Mouse (Mus musculus): Measurements from ENCODE around the gene Flii. TPM values are rescaled to one million over a fixed set of nuclear protein-coding genes. Genes with fewer than 3 reads are reported as not detected.

Gene Flii
- 130 and 350 TPM in 2 replicates for polyA plus RNA-seq (2012; rRNA removed)

DNA sequence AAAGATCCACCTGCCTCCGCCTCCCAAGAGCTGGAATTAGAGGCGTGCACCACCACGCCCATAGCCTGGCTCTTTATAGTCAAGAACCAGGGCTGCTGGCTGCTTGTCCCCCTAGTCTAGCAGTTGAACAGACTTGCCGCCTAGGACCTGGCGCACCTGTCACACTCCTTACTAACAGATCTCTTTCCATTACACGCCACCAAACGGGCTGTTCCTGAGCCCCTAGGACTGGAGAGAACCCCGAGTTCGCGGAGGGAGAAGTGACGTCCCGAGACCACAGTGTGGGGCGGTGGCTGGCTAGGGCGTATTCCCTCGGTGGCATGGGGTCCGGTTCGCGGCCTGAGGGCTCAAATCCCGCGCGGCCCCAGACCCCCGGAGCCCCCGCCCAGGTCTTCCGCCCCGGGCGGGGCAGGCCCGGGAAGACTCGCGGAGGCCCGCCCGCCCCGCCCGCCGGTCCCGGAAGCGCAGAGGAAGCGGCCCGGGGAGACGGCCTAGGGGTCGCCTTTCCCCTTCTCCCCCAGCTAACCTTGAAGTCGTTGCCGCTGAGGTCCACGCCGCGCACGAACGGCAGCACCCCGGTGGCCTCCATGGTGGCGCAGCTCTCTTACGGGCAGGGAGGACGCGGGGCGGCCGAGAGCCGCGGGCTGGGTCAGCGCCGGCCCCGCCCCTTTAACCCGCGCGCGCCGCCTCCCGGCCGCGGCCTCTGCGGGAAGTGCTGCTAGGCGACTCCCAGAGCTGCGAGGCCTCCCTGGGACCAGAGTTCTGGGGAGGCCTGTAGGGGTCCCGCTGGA lies at the start of gene Flii:
Gene Flii, minus strand, starts transcription at position 663 of the 791 bp plus-strand sequence.
- TF ChIP-seq CTCF (IDR thresholded peaks at IDR 0.05; ENCODE audit: extremely low read depth, insufficient read length, insufficient replicate concordance, low read depth, low read length), result peak; percentile 55; the same call in 1 of the 2 replicates
- peak; percentile 66 for TF ChIP-seq POLR2A (IDR thresholded peaks at IDR 0.05; ENCODE audit: low read depth, low read length)
- WGBS, result under 1% methylated on average over 71 of the region's 71 CpGs
- peak within 1 kb of the TSS; percentile 77 for H3K4me3 ChIP-seq (ENCODE audit: low read depth, low read length)
- peaks cover 20% of the 10 kb centered on the region; the same call in 1 of the 2 replicates for H3K4me1 ChIP-seq (ENCODE audit: control insufficient read depth, insufficient read depth, insufficient read length, low read length)
- H3K36me3 ChIP-seq (ENCODE audit: control insufficient read depth, insufficient read depth, low read length), result peaks cover 37% of the 10 kb centered on the region
- H3K27me3 ChIP-seq (ENCODE audit: control insufficient read depth, insufficient read depth, low read length), result no peaks in the 10 kb centered on the region
- H3K27ac ChIP-seq (ENCODE audit: insufficient read depth, low read depth, low read length), result peak within 1 kb of the TSS; percentile 82

DNA sequence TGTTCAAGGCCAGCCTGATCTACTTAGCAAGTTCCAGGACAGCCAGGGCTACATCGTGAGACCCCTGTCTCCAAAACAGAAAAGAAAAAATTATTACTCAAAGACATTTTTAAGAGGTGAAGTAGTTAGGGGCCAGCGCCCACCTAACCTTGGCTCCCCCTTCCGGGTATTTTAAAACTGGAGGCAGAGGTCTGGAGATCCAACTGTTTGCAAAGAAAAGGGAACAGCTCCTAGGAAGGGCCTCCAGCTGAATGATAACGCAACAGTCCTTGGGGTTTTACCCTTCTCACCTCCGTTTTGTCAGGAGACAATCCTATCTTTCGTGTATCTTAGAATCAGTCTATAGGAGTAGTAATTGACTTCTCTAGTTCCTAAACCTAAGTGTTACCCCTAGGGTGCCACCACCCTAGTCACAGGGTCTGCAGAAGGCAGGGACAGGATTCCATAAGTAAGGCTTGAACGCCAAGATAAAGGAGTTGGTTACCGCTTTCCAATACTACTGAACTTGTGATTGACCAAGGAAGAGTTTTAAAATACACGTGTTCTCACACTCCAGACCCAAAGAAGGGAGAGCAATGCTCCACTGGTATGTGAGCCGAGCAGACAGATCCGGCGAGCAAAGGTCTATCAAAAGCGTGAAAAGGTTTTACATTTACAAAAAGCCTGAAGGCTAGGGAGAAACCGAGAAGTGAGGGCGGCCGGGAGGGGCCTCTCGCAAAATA lies 49.2 kb upstream of the Flii start:
- H3K27me3 ChIP-seq (ENCODE audit: control insufficient read depth, insufficient read depth, low read length), result no peaks in the 10 kb centered on the region
- TF ChIP-seq CTCF (IDR thresholded peaks at IDR 0.05; ENCODE audit: extremely low read depth, insufficient read length, insufficient replicate concordance, low read depth, low read length) (no peak), POLR2A (IDR thresholded peaks at IDR 0.05; ENCODE audit: low read depth, low read length) (no peak; the same call in 1 of the 2 replicates)
- peak overlapping the region; percentile 46 for H3K27ac ChIP-seq (ENCODE audit: insufficient read depth, low read depth, low read length)
- peak overlapping the region; percentile 78 for H3K4me3 ChIP-seq (ENCODE audit: low read depth, low read length)
- H3K36me3 ChIP-seq (ENCODE audit: control insufficient read depth, insufficient read depth, low read length), result peaks cover 2% of the 10 kb centered on the region
- 2% methylated on average over 17 of the region's 17 CpGs for WGBS
- peaks cover 23% of the 10 kb centered on the region for H3K4me1 ChIP-seq (ENCODE audit: control insufficient read depth, insufficient read depth, insufficient read length, low read length)

DNA sequence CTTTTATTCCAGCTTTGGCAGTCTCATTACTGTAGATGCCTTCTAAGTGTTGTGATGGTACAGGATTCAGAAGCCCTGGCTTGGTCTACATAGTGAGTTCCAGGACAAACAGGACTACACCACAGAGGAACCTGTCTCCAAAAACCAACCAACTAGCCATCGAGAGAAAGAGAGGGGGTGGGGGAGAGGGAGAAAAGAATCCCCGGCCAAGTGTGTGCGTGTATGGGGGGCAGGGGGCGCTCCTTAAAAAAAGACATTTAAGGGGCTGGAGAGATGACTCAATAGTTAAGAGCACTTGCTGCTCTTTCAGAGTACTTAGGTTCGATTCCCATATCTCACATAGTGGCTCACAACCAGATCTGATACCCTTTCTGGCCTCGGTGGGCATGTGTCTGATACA lies 48.5 kb upstream of the Flii start:
- no peak overlapping the region for H3K4me3 ChIP-seq (ENCODE audit: low read depth, low read length)
- TF ChIP-seq CTCF (IDR thresholded peaks at IDR 0.05; ENCODE audit: extremely low read depth, insufficient read length, insufficient replicate concordance, low read depth, low read length), result no peak
- TF ChIP-seq POLR2A (IDR thresholded peaks at IDR 0.05; ENCODE audit: low read depth, low read length), result no peak
- peaks cover 2% of the 10 kb centered on the region for H3K36me3 ChIP-seq (ENCODE audit: control insufficient read depth, insufficient read depth, low read length)
- H3K27ac ChIP-seq (ENCODE audit: insufficient read depth, low read depth, low read length), result no peak overlapping the region
- H3K4me1 ChIP-seq (ENCODE audit: control insufficient read depth, insufficient read depth, insufficient read length, low read length), result peaks cover 20% of the 10 kb centered on the region
- no peaks in the 10 kb centered on the region for H3K27me3 ChIP-seq (ENCODE audit: control insufficient read depth, insufficient read depth, low read length)
- WGBS, result 48% methylated on average over 6 of the region's 6 CpGs

DNA sequence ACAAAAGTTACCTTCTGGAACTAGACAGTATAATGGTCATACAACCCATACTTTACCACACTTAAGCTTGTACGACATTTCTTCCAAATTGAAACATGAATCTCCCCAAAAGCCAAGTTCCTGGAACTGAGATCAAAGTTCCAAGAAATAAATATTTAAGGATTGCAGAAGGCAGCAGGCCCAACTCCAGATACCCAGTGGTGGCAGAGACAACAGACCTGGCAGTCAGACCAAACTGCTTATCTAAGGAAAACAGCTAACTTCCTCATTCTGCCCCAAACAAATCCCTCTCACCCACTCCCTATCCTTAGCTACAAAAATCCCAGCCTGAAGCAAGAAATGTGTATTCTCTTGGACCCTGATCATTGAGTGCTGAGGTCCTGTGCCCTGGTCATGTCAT lies 47.8 kb upstream of the Flii start:
- Histone ChIP-seq H3K27me3 (ENCODE audit: control insufficient read depth, insufficient read depth, low read length) (no peaks in the 10 kb centered on the region), H3K4me3 (ENCODE audit: low read depth, low read length) (no peak overlapping the region), H3K4me1 (ENCODE audit: control insufficient read depth, insufficient read depth, insufficient read length, low read length) (peaks cover 16% of the 10 kb centered on the region), H3K27ac (ENCODE audit: insufficient read depth, low read depth, low read length) (no peak overlapping the region), H3K36me3 (ENCODE audit: control insufficient read depth, insufficient read depth, low read length) (peaks cover 2% of the 10 kb centered on the region)
- 14% methylated on average over 1 of the region's 1 CpGs for WGBS
- no peak for TF ChIP-seq POLR2A (IDR thresholded peaks at IDR 0.05; ENCODE audit: low read depth, low read length)
- TF ChIP-seq CTCF (IDR thresholded peaks at IDR 0.05; ENCODE audit: extremely low read depth, insufficient read length, insufficient replicate concordance, low read depth, low read length), result no peak

DNA sequence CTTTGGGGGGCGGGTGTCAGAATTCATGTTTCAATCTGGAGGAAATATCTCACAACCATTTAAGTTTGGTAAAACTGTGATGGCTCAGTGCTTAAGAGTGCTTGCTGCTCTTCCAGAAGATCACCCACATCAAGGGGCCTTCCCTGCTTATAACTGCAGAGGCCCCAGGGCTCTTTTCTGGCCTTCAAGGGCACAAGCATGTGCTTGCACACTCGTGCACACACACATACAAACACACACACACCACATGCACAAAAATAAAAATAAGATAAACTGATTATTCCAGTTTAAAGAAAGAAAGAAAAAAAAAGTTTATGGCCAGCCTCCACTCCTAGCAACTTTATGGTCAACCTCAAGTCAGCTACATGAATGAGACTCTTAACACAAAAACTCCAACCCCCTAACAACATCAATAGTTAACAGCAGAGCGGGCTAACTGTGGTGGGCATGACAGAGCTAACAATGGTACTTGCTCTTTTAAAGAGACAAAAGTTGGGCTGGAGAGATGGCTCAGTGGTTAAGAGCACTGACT lies 47.2 kb upstream of the Flii start:
- no peaks in the 10 kb centered on the region; the same call in 1 of the 2 replicates for H3K36me3 ChIP-seq (ENCODE audit: control insufficient read depth, insufficient read depth, low read length)
- H3K27ac ChIP-seq (ENCODE audit: insufficient read depth, low read depth, low read length), result no peak overlapping the region
- no peak overlapping the region for H3K4me3 ChIP-seq (ENCODE audit: low read depth, low read length)
- no peaks in the 10 kb centered on the region for H3K27me3 ChIP-seq (ENCODE audit: control insufficient read depth, insufficient read depth, low read length)
- TF ChIP-seq CTCF (IDR thresholded peaks at IDR 0.05; ENCODE audit: extremely low read depth, insufficient read length, insufficient replicate concordance, low read depth, low read length) (no peak), POLR2A (IDR thresholded peaks at IDR 0.05; ENCODE audit: low read depth, low read length) (no peak)
- peaks cover 10% of the 10 kb centered on the region; the same call in 1 of the 2 replicates for H3K4me1 ChIP-seq (ENCODE audit: control insufficient read depth, insufficient read depth, insufficient read length, low read length)
- 80% methylated on average over 3 of the region's 3 CpGs for WGBS

DNA sequence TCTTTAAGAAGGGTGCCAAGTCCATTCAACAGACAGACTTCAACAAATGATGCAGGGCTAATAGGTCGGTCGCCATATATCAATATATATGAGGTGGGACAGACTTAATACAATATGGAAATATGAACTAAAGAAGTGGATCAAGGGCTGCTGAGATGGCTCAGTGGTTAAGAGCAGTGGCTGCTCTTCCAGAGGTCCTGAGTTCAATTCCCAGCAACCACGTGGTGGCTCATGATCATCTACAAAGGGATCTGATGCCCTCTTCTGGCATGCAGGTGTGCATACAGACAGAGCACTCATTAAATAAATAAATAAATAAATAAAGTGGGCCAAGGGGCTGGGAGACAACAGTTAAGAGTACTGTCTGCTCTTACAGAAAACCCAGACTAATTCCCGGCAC lies 45.1 kb upstream of the Flii start:
- no peaks in the 10 kb centered on the region for H3K36me3 ChIP-seq (ENCODE audit: control insufficient read depth, insufficient read depth, low read length)
- 87% methylated on average over 4 of the region's 4 CpGs for WGBS

DNA sequence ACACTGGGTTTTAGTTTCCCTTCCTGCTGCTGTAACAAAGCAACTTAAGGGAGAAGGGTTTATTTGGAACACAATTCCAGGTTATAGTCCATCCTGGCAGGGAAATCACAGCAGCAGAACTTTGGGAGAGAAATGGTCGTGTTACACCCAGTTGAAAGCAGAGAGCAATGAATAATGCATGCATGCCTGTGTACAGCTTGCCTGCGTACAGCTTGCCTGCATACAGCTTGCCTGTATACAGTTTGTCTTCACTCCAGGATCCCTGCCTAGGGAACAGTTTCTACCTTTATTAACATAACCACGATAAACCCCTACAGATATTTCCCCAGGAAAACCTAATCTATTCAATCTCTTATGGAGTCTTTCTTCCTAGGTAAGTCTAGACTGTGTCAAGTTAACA lies 43.7 kb upstream of the Flii start:
- Histone ChIP-seq H3K27me3 (ENCODE audit: control insufficient read depth, insufficient read depth, low read length) (no peaks in the 10 kb centered on the region), H3K4me1 (ENCODE audit: control insufficient read depth, insufficient read depth, insufficient read length, low read length) (no peaks in the 10 kb centered on the region), H3K27ac (ENCODE audit: insufficient read depth, low read depth, low read length) (no peak overlapping the region), H3K4me3 (ENCODE audit: low read depth, low read length) (no peak overlapping the region), H3K36me3 (ENCODE audit: control insufficient read depth, insufficient read depth, low read length) (no peaks in the 10 kb centered on the region)
- TF ChIP-seq POLR2A (IDR thresholded peaks at IDR 0.05; ENCODE audit: low read depth, low read length) (no peak), CTCF (IDR thresholded peaks at IDR 0.05; ENCODE audit: extremely low read depth, insufficient read length, insufficient replicate concordance, low read depth, low read length) (no peak)
- WGBS, result 85% methylated on average over 3 of the region's 3 CpGs

More for the DNA sequence above, 45.1 kb upstream of the Flii start:
- no peaks in the 10 kb centered on the region for H3K27me3 ChIP-seq (ENCODE audit: control insufficient read depth, insufficient read depth, low read length)
- H3K27ac ChIP-seq (ENCODE audit: insufficient read depth, low read depth, low read length), result no peak overlapping the region
- no peak overlapping the region for H3K4me3 ChIP-seq (ENCODE audit: low read depth, low read length)
- H3K4me1 ChIP-seq (ENCODE audit: control insufficient read depth, insufficient read depth, insufficient read length, low read length), result no peaks in the 10 kb centered on the region
- TF ChIP-seq CTCF (IDR thresholded peaks at IDR 0.05; ENCODE audit: extremely low read depth, insufficient read length, insufficient replicate concordance, low read depth, low read length) (no peak), POLR2A (IDR thresholded peaks at IDR 0.05; ENCODE audit: low read depth, low read length) (no peak)

Data from small intestine, adult 2 months (tissue).